Mouse (Mus musculus) spleen, adult 2 months (tissue): ENCODE measurements at regions not wholly inside any gene's neighbourhood (a gene's known extent, or its start where the extent isn't known, plus 50 kb on each side); places are given as distances from the start of the nearest gene placed in this dataset.

Experiments used
- DNase-seq, 2 experiments: peaks; one replicate each; pipeline versions ENCODE4 v3.0.0 to v3.0.0-alpha.2; 2012 to 2021; ENCODE audit warnings: low spot score in 2 of 2, low read depth in 1 of 2
- H3K27ac ChIP-seq: fragments of 200-500 bp; 2 replicates; pipeline ENCODE4 v1.5.1; 2012; ENCODE audit warnings: low read length, inconsistent platforms; ENCODE audit not compliant: insufficient read depth
- H3K27me3 ChIP-seq: fragments of 200-500 bp; 2 replicates; pipeline ENCODE4 v1.6.1; 2012; ENCODE audit warnings: mild to moderate bottlenecking, moderate library complexity, low read length, inconsistent platforms; ENCODE audit not compliant: control insufficient read depth, insufficient read depth
- H3K36me3 ChIP-seq: fragments of 200-500 bp; 2 replicates; pipeline ENCODE4 v1.6.1; 2012; ENCODE audit warnings: mild to moderate bottlenecking, low read length, inconsistent platforms; ENCODE audit not compliant: control insufficient read depth, insufficient read depth
- H3K4me1 ChIP-seq: fragments of 200-500 bp; 2 replicates; pipeline ENCODE4 v1.6.1; 2011; ENCODE audit warnings: inconsistent platforms; ENCODE audit not compliant: control insufficient read depth, insufficient read depth, insufficient read length
- H3K4me3 ChIP-seq: fragments of 200-500 bp; 2 replicates; pipeline ENCODE4 v1.5.1; 2011; ENCODE audit warnings: mild to moderate bottlenecking, inconsistent platforms; ENCODE audit not compliant: insufficient read depth, insufficient read length; ENCODE audit errors: extremely low read depth
- CTCF ChIP-seq: fragments of 200-500 bp; IDR thresholded peaks from 2 replicates; pipeline ENCODE4 v1.5.1; 2011; ENCODE audit warnings: mild to moderate bottlenecking, inconsistent platforms; ENCODE audit not compliant: insufficient read depth, insufficient read length, insufficient replicate concordance; ENCODE audit errors: extremely low read depth
- POLR2A ChIP-seq: fragments of 200-500 bp; IDR thresholded peaks from 2 replicates; pipeline ENCODE4 v1.6.1; 2011; ENCODE audit warnings: low read depth, low read length, inconsistent platforms
- WGBS: fragments of 180-500 bp; shearing (Covaris S2); methylation state at CpG from one replicate; pipeline ENCODE4 v1.1.7; 2018; 5-methylcytosine and 5-hydroxymethylcytosine counted together

DNA sequence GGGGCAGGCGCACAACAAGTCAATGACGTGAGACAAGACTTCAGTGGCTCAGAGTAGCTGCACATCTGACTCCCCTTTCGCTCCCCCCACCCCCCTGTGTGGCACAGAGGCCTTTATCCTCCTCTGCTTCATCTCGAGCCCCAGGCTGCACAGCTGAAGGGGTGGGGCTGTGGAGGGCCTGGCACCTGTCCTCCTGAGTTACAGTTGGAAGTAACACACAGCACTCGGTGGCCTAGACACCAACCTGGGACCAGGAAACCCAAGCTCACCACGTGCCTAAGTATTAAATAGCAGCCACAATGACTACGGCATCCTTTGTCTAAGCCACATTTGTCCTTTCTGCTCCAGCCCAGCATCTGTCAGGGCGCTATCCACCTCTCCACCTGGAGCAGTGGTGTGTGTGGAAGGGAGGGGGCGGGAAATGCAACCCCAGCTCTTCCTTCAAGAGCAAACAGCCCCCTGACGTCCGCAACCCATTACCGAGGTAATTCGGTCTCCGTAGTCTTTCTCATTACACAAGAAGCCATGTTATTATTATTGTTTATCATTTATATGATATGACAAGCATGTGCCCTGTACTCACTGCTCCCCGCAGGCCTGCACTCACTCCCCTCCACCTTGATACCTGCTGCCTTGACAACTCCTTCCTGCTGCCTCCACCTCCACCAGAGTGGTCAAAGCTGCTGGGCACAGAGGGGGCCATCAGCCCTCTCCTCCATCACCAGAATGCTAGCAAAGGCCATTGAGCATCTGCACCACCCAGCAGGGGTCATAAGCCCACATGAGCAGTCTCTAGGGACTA is 73.7 kb upstream of the Igsf21 start:
- no peak overlapping the region for H3K27ac ChIP-seq
- no peaks in the 10 kb centered on the region for H3K4me1 ChIP-seq
- H3K36me3 ChIP-seq = no peaks in the 10 kb centered on the region
- 81% methylated on average over 15 of the region's 15 CpGs for WGBS
- no peaks in the 10 kb centered on the region for H3K27me3 ChIP-seq
- no peak for TF ChIP-seq CTCF
- no peak for TF ChIP-seq POLR2A
- no peak for DNase-seq
- no peak overlapping the region for H3K4me3 ChIP-seq

DNA sequence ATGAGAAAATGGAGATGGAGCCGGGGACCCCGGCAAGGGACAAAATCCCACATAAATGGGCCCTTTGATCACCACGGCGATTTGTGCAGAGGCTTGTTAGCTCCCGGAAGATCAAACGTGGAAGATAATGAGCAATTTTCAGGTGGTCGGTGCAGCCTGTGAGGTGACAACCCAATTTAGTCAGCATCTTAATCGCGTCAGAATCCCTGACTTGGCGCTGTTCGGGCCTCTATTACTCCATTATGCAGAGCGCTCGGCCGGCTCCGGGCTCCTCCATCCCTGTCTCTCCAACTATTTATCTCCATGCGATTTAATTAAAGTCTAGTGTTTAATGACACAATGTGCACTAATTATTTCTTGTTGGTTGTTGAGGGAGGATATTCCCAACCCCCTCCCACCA is 66.1 kb upstream of the Igsf21 start:
- Histone ChIP-seq H3K4me1 (no peaks in the 10 kb centered on the region), H3K36me3 (no peaks in the 10 kb centered on the region), H3K4me3 (no peak overlapping the region), H3K27me3 (no peaks in the 10 kb centered on the region), H3K27ac (no peak overlapping the region)
- TF ChIP-seq CTCF = no peak
- no peak for TF ChIP-seq POLR2A
- whole genome bisulfite sequencing = 88% methylated on average over 16 of the region's 16 CpGs
- DNase-seq = no peak

DNA sequence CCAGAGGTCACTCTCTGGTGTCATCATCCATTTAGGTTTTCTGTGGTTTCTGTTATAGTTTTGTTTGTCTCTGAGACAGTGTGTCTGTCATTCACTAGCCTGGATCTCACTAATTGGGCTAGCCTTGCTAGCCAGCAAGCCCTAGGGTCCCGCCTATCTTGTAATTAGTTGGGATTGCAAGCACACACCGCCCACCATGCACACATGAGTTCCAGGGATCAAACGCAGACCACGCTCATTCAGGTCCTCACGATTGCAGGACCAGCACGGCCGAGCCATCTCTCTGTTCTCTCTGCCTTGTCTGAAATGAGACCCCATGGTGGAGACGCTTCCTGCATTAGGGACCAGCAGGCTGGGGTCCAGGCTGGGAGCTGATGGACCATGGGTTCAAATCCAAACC is 60.9 kb upstream of the Igsf21 start:
- DNase-seq = no peak

DNA sequence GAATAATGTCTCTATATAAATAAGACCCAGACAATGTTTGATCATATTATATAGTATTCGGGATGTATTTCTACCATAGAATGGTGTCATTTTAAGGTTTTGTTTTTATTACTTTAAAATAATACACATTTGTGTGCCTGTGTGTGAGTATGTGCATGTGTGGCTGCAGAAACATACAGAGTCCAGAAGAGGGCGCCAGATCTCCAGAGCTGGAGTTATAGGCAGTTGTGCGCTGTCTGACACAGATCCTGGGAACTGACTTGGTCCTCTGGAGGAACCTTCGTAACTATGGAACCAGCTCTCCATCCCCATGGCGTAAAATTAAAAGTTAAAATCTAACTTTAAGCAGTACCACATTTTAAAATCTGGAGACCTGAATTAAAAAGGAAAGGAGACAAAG is 58.4 kb upstream of the Igsf21 start:
- TF ChIP-seq CTCF = no peak
- TF ChIP-seq POLR2A = no peak
- DNase-seq = no peak
- Histone ChIP-seq H3K36me3 (no peaks in the 10 kb centered on the region), H3K27ac (no peak overlapping the region), H3K27me3 (no peaks in the 10 kb centered on the region), H3K4me3 (no peak overlapping the region), H3K4me1 (no peaks in the 10 kb centered on the region)
- WGBS = 81% methylated on average over 5 of the region's 5 CpGs

More for the DNA sequence above, 60.9 kb upstream of the Igsf21 start:
- no peak overlapping the region for H3K4me3 ChIP-seq
- H3K36me3 ChIP-seq = no peaks in the 10 kb centered on the region
- WGBS = 90% methylated on average over 8 of the region's 8 CpGs
- TF ChIP-seq POLR2A (no peak), CTCF (no peak)
- no peak overlapping the region for H3K27ac ChIP-seq
- H3K27me3 ChIP-seq = no peaks in the 10 kb centered on the region
- H3K4me1 ChIP-seq = no peaks in the 10 kb centered on the region

DNA sequence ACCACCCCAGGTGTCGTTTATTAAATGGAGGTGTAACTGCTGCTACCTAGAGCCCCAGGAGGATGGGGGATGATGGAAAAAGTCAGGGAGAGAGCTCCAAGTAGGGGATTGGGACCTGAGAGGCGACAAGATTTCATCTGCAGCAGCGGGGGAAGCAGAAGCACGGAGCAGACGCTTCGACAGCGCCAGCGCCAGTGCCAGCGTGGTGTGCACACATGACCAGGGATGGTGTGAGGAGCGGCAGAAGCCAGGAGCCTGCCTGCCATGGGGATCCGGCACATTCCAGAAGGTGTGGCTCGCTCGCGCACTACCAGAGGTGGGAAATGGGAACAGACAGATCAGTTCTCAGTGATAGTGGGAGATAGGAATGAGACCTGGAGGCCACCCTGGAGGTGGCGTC is 55.1 kb upstream of the Igsf21 start:
- Histone ChIP-seq H3K4me3 (no peak overlapping the region), H3K27me3 (no peaks in the 10 kb centered on the region), H3K27ac (no peak overlapping the region), H3K36me3 (no peaks in the 10 kb centered on the region), H3K4me1 (no peaks in the 10 kb centered on the region)
- WGBS = 88% methylated on average over 15 of the region's 15 CpGs
- no peak for DNase-seq
- TF ChIP-seq POLR2A = no peak

DNA sequence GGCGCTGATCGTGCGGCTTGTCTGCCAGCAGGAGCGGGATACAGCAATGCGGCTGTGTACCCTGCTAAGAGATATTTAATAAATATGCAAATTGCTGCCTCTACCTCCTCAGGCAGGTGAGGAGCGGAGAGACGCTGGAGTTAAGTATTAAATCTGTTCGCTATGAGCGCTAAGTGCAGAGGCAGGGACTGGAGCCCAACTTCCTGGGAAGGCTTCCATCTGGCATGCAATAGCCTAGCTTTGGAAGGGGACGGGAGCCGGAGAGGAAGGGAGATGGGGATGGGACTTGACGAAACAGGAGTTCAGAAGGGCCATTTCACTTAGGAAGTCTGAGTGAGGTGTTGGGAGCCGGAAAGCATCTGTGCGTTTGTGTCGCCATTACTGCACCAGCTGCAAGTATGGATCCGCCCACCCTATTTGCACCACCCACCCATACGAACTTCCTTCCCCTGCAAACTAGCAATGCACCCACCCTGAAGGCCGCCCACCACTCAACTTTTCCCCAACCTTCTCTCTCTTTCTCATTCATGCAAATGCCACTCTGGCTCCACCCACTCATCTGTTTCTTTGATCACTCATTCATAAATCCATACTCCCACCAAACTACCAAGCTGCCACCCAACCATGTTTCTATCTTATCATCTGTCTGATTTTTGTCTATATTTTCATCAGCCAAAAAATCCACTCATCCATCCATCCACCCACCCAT is 51.5 kb upstream of the Igsf21 start:
- no peaks in the 10 kb centered on the region for H3K4me1 ChIP-seq
- TF ChIP-seq POLR2A = no peak
- no peak for TF ChIP-seq CTCF
- DNase-seq = no peak
- no peak overlapping the region for H3K27ac ChIP-seq
- no peaks in the 10 kb centered on the region for H3K36me3 ChIP-seq
- WGBS = 84% methylated on average over 18 of the region's 18 CpGs
- no peak overlapping the region for H3K4me3 ChIP-seq
- H3K27me3 ChIP-seq = no peaks in the 10 kb centered on the region
